Mouse (Mus musculus) thymus, postnatal 4 days (tissue): Measurements from ENCODE around the gene Zfp64.
"Not testable (repeated sequence)": the region's sequence is repeated elsewhere in the genome, so short reads cannot be mapped to it uniquely, and the experiment has no call there.

Source experiments
- DNase-seq: peaks from one replicate; pipeline ENCODE4 v3.0.0; 2021

Zfp64 gene

DNA sequence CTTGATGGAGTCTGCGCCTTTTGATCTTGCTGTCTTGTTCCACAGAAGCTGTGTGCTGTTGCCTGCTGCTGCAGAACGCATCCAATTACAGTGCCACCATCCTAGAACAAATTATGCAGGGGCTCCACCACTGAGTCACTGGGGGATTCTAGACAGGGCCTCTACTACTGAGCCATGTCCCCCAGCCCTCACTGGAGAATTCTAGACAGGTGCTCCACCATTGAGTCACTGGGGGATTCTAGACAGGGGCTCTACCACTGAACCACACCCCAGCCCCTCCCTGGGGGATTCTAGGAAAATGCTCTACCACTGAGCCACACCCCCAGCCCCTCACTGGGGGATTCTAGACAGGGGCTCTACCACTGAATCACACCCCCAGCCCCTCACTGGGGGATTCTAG is 63.3 kb downstream of the Zfp64 start:
- DNase-seq = no peak

GRCm38 (mm10) chr2:168884641-168885040 is 70.7 kb downstream of the Zfp64 start:
- no peak for DNase-seq

GRCm38 (mm10) chr2:168882997-168883396 is 72.4 kb downstream of the Zfp64 start:
- no peak for DNase-seq

DNA sequence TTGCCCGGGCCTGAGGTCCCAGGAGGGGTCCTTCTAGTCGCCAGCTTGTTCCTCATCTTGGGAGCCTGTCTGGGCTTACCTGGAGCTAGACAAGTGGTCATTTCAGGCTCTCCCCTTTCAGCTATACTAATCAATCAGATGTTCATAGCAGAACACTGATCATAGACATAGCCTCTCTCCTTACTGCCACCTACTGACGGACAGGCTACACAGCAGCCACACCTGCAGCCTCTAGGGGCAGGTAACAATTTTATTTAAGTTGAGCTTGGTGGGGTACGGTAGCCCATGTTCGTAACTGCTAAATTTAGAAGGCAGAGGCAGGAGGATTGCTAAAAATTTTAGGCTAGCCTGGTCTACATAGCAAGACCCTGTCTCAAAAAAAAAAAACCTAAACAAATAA is 73.5 kb downstream of the Zfp64 start:
- peak; percentile 64 for DNase-seq

- peak; percentile 22 for DNase-seq
These were observed 75.8 kb downstream of the Zfp64 start for GRCm38 (mm10) chr2:168879573-168879972.

DNA sequence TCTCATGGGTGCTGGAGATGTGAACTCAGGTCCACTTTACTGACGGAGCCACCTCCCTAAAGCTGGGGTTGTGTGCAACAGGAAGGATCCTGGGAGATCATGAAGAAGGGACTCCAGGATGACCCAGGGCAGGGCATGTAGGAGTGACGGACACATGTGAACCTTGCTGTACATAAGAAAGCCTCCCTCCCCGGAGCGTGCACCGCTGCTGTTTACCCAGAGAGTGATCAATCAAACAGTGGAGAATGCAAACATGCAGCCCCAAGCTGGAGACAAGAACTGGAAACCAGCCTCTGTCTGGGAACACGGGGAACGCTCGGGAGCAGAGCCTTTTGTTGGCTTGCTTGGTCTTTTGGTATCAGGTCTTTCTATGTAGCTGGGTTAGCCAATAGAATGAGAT is 76.7 kb downstream of the Zfp64 start:
- DNase-seq = no peak

- DNase-seq = peak; percentile 60
These were observed 77.2 kb downstream of the Zfp64 start for GRCm38 (mm10) chr2:168878158-168878557.

DNA sequence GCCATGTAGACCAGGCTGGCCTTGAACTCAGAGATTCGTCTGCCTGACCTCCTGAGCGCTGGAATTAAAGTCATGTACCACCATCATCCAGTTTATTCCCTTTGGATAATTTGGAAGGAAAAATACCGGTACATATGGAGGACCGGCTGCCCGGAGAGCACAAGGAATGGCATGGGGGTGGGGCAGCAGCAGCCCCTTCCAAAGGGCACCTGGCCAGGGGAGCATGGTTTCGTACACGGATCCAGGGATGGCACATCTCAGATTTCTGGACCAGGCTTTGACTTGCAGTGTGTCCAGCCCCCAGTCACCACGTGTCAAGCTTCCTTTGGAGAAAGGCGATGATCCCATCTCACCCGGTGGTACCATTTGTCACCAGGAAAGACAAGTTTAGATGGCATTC is 78.8 kb downstream of the Zfp64 start:
- no peak for DNase-seq

GRCm38 (mm10) chr2:168874498-168874897 is 80.9 kb downstream of the Zfp64 start:
- no peak for DNase-seq

GRCm38 (mm10) chr2:168871767-168872511 is 83.4 kb downstream of the Zfp64 start:
- DNase-seq = no peak

- DNase-seq = peak; percentile 63
These were observed 84.9 kb downstream of the Zfp64 start for GRCm38 (mm10) chr2:168870480-168870879.

DNA sequence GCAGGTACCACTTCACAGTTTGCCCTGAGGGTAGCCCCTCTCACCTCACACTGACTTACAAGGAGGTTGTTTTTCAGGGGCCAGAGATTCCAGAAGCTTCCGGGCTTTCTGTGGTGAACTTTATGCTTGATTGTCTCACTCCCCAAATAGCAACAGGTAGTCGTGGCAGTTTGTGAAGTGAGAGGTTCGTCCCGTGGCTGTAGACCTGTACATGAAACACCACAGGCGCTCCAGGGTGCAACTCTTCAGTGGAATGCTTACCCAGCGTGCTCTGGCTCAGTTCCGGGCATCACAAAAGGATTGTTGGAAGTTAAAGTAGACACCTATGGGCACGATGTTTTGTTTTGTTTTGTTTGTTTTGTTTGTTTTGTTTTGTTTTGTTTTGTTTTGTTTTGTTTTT is 88.4 kb downstream of the Zfp64 start:
- no peak for DNase-seq

DNA sequence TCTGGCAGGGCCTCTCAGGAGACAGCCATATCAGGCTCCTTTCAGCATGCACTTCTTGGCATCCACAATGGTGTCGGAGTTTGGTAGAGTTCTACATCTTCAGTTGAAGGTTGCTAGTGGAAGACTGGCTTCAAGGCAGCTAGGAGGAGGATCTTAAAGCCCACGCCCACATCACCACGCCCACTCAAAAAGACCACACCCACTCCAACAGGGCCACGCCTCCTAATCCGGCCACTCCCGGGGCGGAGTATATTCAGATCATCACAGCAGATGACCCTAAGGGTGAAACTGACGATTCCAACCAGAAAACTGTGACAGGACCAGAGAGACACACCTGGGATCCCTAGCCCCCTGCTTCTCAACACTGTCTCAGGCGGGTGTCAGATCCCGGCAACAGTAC is 89.0 kb downstream of the Zfp64 start:
- no peak for DNase-seq

DNA sequence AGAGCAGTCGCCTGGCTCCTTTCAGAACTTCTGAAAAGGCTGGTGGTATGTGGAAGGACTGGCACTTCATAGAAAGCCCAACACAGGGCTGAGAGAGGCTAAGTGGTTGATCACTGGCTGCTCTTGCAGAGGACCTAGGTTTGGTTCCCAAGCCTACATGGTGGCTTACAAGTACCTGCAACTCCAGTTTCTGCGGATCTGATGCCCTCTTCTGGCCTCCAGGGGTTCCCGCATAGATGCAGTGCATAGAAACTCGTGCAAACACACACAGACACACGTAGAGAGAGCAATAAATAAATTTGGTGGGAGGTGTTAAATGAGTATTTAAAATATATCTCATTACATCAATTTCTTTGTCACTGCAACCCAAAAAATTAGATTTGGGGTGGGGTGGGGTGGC is 90.5 kb downstream of the Zfp64 start:
- no peak for DNase-seq

DNA sequence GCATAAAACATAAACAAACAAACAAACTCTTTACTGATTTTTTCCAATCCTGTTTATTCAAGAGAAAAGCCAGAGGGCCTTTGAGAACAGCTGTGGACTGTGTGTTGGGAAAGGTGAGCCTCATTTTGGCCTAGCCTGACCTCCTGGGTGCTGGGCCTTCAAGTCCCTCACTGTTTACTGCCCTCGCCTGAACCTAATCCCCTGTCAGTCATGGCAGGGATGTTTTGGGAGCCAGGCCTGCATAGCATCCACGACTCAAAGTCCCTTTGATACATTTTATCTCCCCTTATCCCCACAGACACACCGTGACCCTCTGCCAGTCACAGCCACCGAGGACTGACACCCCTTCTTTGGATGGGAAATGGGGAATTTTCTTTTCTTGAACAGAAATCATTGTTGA is 92.7 kb downstream of the Zfp64 start:
- no peak for DNase-seq

DNA sequence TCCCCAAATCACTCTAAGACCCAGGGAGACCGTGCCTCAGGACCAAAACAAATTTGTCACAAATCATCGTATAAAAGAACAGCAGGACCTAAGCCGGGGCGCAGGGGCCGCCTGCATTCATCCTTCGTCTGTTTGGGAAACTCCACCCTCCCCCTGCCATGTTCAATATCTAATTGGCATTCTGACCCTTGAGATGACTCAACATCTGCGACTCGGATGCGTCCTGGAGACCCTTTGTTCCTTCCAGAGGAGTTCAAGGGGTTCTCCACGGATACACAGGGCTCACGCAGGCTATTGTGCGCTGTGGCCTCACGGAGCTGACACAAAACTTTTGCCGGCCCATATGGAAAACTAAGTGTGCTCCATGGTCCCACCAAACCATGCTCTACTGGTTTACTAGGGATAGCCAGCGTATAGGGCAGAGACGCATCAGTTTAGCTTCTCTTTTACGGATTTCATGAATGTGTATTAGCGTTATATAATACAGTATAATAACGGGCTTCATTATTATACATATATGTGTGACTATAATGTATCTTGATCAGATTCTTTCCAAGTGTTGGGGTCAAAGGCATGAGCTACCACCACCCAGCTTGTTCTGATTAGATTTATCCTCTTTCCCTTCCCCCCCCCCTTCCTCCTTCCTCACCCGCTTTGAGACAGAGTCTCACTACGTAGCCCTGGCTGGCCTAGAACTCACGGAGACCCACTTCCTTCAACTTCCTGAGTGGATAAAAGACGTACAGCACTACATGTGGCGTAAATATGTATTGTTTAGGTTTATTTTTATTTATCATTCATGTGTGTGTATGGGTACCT is 94.3 kb downstream of the Zfp64 start:
- DNase-seq = no peak

GRCm38 (mm10) chr2:168860032-168860691 is 95.2 kb downstream of the Zfp64 start:
- no peak for DNase-seq

- no peak for DNase-seq
These were observed 98.7 kb downstream of the Zfp64 start for GRCm38 (mm10) chr2:168856638-168857037.

GRCm38 (mm10) chr2:168854777-168855176 is 100.6 kb downstream of the Zfp64 start:
- DNase-seq = no peak

- DNase-seq = not testable (repeated sequence)
These were observed 101.5 kb downstream of the Zfp64 start for GRCm38 (mm10) chr2:168853869-168854268.

DNA sequence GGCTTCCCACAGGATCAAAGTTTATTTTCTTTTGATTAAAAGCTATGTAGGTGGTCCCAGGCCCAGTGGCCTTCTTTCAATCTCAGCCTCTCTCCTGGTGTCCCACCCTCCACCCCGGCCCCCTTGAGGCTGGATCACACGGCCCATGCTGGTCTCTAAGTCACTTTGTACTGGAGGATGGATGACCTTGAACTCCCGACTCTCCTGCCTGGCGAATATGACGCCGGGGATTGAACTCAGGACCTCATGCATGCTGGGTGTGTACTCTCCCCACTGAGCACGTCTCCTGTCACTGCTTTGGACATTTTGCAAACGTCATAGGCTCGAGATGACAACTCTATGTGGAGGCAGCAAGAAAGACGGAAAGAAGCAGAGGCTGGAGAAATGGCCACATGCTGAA is 103.8 kb downstream of the Zfp64 start:
- DNase-seq = no peak

DNA sequence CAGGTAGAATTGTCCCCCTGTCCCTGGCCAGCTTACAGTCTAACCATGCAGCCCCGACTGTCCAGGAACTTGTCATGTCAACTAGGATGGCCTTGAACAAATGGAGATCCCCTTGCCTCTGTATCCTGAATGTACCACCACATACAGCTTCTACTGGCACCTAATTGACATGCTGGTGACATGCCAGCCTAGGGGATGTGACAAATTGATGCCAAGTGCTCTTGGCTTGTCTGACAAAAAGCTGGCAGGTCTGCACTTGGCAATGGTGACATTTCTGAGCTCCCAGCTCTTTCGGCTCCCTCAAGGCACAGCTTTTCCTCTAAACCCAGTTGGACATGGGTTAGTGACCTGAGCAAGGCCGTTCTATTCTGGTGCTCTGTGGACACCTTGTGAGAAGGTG is 106.8 kb downstream of the Zfp64 start:
- DNase-seq = no peak

- no peak for DNase-seq
These were observed 109.1 kb downstream of the Zfp64 start for GRCm38 (mm10) chr2:168846180-168846720.
